21 mouse cellular contexts compared by ENCODE assay signal in genomic region chr3:70324692-70325091, GRCm38 (mm10).
DNase-seq lines count a peak whose midpoint lies in the region; ATAC-seq and TF ChIP-seq lines count a peak whose summit lies in the region.
"Had no signal": no experiment of that assay in that cellular context is flagged by ENCODE, and none has a peak within 500 bp of the region (broad histone marks: within the 10 kb centered on the region; RNA-seq: fewer than 3 reads in every experiment).

No protein-coding gene starts in this region.

- no peaks in the 10 kb centered on the region for H3K27me3 ChIP-seq in forebrain, postnatal 0 days (ENCODE audit: insufficient read depth, low read length)
- H3K27me3 ChIP-seq in forebrain, embryonic 14.5 days (replicated peaks; ENCODE audit: control insufficient read depth, insufficient read depth, low read length): no peaks in the 10 kb centered on the region
- no peaks in the 10 kb centered on the region for H3K27me3 ChIP-seq in hindbrain, postnatal 0 days (ENCODE audit: insufficient read depth, low read length)
- H3K27me3 ChIP-seq in hindbrain, embryonic 14.5 days (ENCODE audit: control insufficient read depth, insufficient read depth, low read length): no peaks in the 10 kb centered on the region
- no peaks in the 10 kb centered on the region for H3K27me3 ChIP-seq in lung, embryonic 16.5 days (ENCODE audit: control insufficient read depth, insufficient read depth, low read depth, low read length)
- H3K27me3 ChIP-seq: CH12.LX; embryonic facial prominence, embryonic 12.5 days; heart, embryonic 13.5 days had no signal

- H3K9me3 ChIP-seq in forebrain, postnatal 0 days (ENCODE audit: low read length): no peaks in the 10 kb centered on the region
- H3K9me3 ChIP-seq in forebrain, embryonic 14.5 days (replicated peaks; ENCODE audit: control insufficient read depth, low read length): no peaks in the 10 kb centered on the region
- no peaks in the 10 kb centered on the region for H3K9me3 ChIP-seq in hindbrain, postnatal 0 days (ENCODE audit: low read length)
- no peaks in the 10 kb centered on the region for H3K9me3 ChIP-seq in hindbrain, embryonic 14.5 days (ENCODE audit: control insufficient read depth, low read length)
- H3K9me3 ChIP-seq in lung, embryonic 16.5 days (ENCODE audit: control insufficient read depth, low read length): no peaks in the 10 kb centered on the region
- H3K9me3 ChIP-seq: embryonic facial prominence, embryonic 12.5 days; heart, embryonic 13.5 days had no signal

- no peak overlapping the region for H3K4me2 ChIP-seq in forebrain, postnatal 0 days (ENCODE audit: low read depth)
- no peak overlapping the region for H3K4me2 ChIP-seq in forebrain, embryonic 14.5 days (ENCODE audit: low read length)
- H3K4me2 ChIP-seq in hindbrain, postnatal 0 days (ENCODE audit: low read depth, low read length): no peak overlapping the region
- H3K4me2 ChIP-seq in hindbrain, embryonic 14.5 days (replicated peaks): no peak overlapping the region
- no peak overlapping the region for H3K4me2 ChIP-seq in lung, embryonic 16.5 days (ENCODE audit: low read depth, low read length)
- H3K4me2 ChIP-seq: embryonic facial prominence, embryonic 12.5 days; heart, embryonic 13.5 days had no signal

- DNase-seq in forebrain, postnatal 0 days: peak; percentile 10
- no peak for DNase-seq in forebrain, embryonic 14.5 days (ENCODE audit: low spot score)
- peak; percentile 67 for DNase-seq in hindbrain, postnatal 0 days (ENCODE audit: low spot score)
- DNase-seq in hindbrain, embryonic 14.5 days (ENCODE audit: low spot score): no peak
- no peak for DNase-seq in lung, postnatal 4 days
- DNase-seq in brain, embryonic 14.5 days (ENCODE audit: low read depth): peak; percentile 34
- no peak for DNase-seq in adrenal gland, adult 18-20 months (ENCODE audit: low spot score in 2 of 2)
- DNase-seq: adrenal gland, adult 8-10 months; adrenal gland, postnatal 36 days; cerebellum, adult 11-12 months; cerebellum, postnatal 25 days; gastrocnemius, postnatal 25 days; heart, adult 11 months; heart, postnatal 36 days; kidney, adult 11 months had no signal

- ATAC-seq in forebrain, postnatal 0 days: no peak
- no peak for ATAC-seq in forebrain, embryonic 14.5 days
- ATAC-seq in hindbrain, postnatal 0 days: peak; percentile 70
- no peak for ATAC-seq in hindbrain, embryonic 14.5 days (ENCODE audit: low FRiP score)
- peak; percentile 51; the same call in 1 of the 2 replicates for ATAC-seq in lung, embryonic 16.5 days (ENCODE audit: low read depth)
- ATAC-seq: forebrain, embryonic 16.5 days; hindbrain, embryonic 16.5 days had no signal

- H3K4me3 ChIP-seq in forebrain, postnatal 0 days (ENCODE audit: low read depth, low read length): no peak overlapping the region
- no peak overlapping the region for H3K4me3 ChIP-seq in forebrain, embryonic 14.5 days (ENCODE audit: low read depth, low read length)
- no peak overlapping the region for H3K4me3 ChIP-seq in hindbrain, postnatal 0 days (ENCODE audit: low read length)
- no peak overlapping the region for H3K4me3 ChIP-seq in hindbrain, embryonic 14.5 days (replicated peaks; ENCODE audit: low read length)
- H3K4me3 ChIP-seq in lung, embryonic 16.5 days (ENCODE audit: low read length): no peak overlapping the region
- H3K4me3 ChIP-seq: embryonic facial prominence, embryonic 12.5 days; heart, embryonic 13.5 days had no signal

- no peak overlapping the region for H3K9ac ChIP-seq in forebrain, postnatal 0 days
- no peak overlapping the region for H3K9ac ChIP-seq in forebrain, embryonic 14.5 days (ENCODE audit: low read length)
- no peak overlapping the region for H3K9ac ChIP-seq in hindbrain, postnatal 0 days (replicated peaks; ENCODE audit: low read length)
- H3K9ac ChIP-seq in hindbrain, embryonic 14.5 days: no peak overlapping the region
- no peak overlapping the region for H3K9ac ChIP-seq in lung, embryonic 16.5 days (ENCODE audit: low read length)
- H3K9ac ChIP-seq: embryonic facial prominence, embryonic 12.5 days; heart, embryonic 13.5 days had no signal

- WGBS in forebrain, postnatal 0 days: 61% methylated on average over 2 of the region's 2 CpGs
- WGBS in forebrain, embryonic 14.5 days: 86% methylated on average over 2 of the region's 2 CpGs
- WGBS in hindbrain, postnatal 0 days: 68% methylated on average over 2 of the region's 2 CpGs
- WGBS in hindbrain, embryonic 14.5 days: 78% methylated on average over 2 of the region's 2 CpGs
- 40% methylated on average over 2 of the region's 2 CpGs for WGBS in lung, embryonic 16.5 days

- no peaks in the 10 kb centered on the region for H3K36me3 ChIP-seq in forebrain, postnatal 0 days (ENCODE audit: insufficient read depth)
- H3K36me3 ChIP-seq in forebrain, embryonic 14.5 days (ENCODE audit: control insufficient read depth, insufficient read depth, low read length): no peaks in the 10 kb centered on the region
- H3K36me3 ChIP-seq in hindbrain, postnatal 0 days (ENCODE audit: insufficient read depth, low read length): no peaks in the 10 kb centered on the region
- H3K36me3 ChIP-seq in hindbrain, embryonic 14.5 days (replicated peaks; ENCODE audit: control insufficient read depth, insufficient read depth): no peaks in the 10 kb centered on the region
- no peaks in the 10 kb centered on the region for H3K36me3 ChIP-seq in lung, embryonic 16.5 days (ENCODE audit: control insufficient read depth, insufficient read depth, low read length)
- H3K36me3 ChIP-seq: embryonic facial prominence, embryonic 12.5 days; heart, embryonic 13.5 days had no signal

- TF ChIP-seq POLR2A in brain, embryonic 14.5 days (IDR thresholded peaks at IDR 0.05; ENCODE audit: borderline replicate concordance, extremely low read depth, insufficient read depth, insufficient read length, poor library complexity, severe bottlenecking): no peak

- TF ChIP-seq CTCF in forebrain, postnatal 0 days (IDR thresholded peaks at IDR 0.05; ENCODE audit: low read depth): no peak
- TF ChIP-seq CTCF in hindbrain, postnatal 0 days (IDR thresholded peaks at IDR 0.05; ENCODE audit: low read depth): no peak
- no peak for TF ChIP-seq CTCF in brain, embryonic 14.5 days (IDR thresholded peaks at IDR 0.05; ENCODE audit: borderline replicate concordance, extremely low read depth, insufficient read depth, insufficient read length)

- H3K4me1 ChIP-seq in forebrain, postnatal 0 days (ENCODE audit: insufficient read depth): no peaks in the 10 kb centered on the region
- no peaks in the 10 kb centered on the region for H3K4me1 ChIP-seq in forebrain, embryonic 14.5 days (ENCODE audit: control insufficient read depth, insufficient read depth, low read length)
- no peaks in the 10 kb centered on the region for H3K4me1 ChIP-seq in hindbrain, postnatal 0 days (ENCODE audit: insufficient read depth, low read length)
- no peaks in the 10 kb centered on the region for H3K4me1 ChIP-seq in hindbrain, embryonic 14.5 days (replicated peaks; ENCODE audit: control insufficient read depth, insufficient read depth, low read length)
- H3K4me1 ChIP-seq in lung, embryonic 16.5 days (replicated peaks; ENCODE audit: control insufficient read depth, insufficient read depth, low read length): no peaks in the 10 kb centered on the region
- H3K4me1 ChIP-seq: embryonic facial prominence, embryonic 12.5 days; heart, embryonic 13.5 days had no signal

- no peak overlapping the region for H3K27ac ChIP-seq in forebrain, postnatal 0 days (ENCODE audit: low read depth, low read length)
- no peak overlapping the region for H3K27ac ChIP-seq in forebrain, embryonic 14.5 days (ENCODE audit: low read depth, low read length)
- H3K27ac ChIP-seq in hindbrain, postnatal 0 days: no peak overlapping the region
- H3K27ac ChIP-seq in hindbrain, embryonic 14.5 days: no peak overlapping the region
- H3K27ac ChIP-seq in lung, embryonic 16.5 days (ENCODE audit: low read length): no peak overlapping the region
- H3K27ac ChIP-seq: embryonic facial prominence, embryonic 12.5 days; heart, embryonic 13.5 days had no signal

Comparison
In these comparisons a context has a peak if more than half of its experiments do, and no peak if none do; other contexts are left out.
1. ATAC-seq: peak in hindbrain, postnatal 0 days (single experiment) and lung, embryonic 16.5 days (single experiment); none in forebrain, postnatal 0 days (single experiment), forebrain, embryonic 14.5 days (single experiment) and hindbrain, embryonic 14.5 days (single experiment).
2. DNase-seq: peak in forebrain, postnatal 0 days (single experiment), hindbrain, postnatal 0 days (single experiment) and brain, embryonic 14.5 days (single experiment); none in forebrain, embryonic 14.5 days (single experiment), hindbrain, embryonic 14.5 days (single experiment), lung, postnatal 4 days (0 of 2) and adrenal gland, adult 18-20 months (0 of 2).